Mouse (Mus musculus): ENCODE measurements at regions not wholly inside any gene's neighbourhood (a gene's known extent, or its start where the extent isn't known, plus 50 kb on each side); places are given as distances from the start of the nearest gene placed in this dataset.

DNA sequence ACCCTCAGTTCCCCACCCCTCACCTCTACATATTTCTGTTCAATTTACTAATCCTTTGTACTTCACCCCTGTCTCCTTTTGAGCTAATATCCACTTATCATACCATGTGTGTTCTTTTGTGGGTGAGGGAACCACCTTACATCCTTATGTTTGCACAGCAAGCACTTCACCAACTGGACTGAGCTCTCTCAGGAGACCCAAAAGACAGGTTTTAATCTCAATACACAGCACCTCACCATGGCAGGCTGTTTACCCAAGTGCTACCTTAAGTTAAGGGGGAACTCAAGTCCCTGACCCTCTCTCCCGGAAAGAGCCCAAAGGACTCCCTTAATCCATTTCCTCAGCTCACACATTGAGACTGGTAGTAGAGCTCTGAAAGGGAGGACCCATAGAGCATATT lies 62.3 kb upstream of the Agr3 start:
- DNase-seq (ENCODE audit: low read depth, low spot score), result no peak

DNA sequence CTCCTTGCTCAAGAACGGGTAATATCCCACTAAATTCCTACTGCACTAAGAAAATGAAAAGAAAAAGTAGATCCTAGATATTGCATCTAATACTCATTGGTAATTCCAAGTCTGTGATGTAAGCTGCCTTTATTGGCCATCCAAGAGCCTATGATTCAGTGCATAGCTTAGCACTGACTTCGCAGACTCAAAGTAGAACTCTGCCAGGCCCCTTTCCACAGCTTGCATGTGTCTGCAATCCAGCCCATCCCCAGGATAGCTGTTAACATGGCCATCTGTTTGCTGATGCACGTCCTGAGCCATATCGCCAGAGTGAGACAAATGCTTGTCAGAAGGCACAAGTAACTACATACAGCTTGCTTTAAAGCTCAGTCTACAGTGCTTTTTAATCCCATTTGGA lies 72.3 kb upstream of the Agr3 start:
- no peak for DNase-seq (ENCODE audit: low read depth, low spot score)

DNA sequence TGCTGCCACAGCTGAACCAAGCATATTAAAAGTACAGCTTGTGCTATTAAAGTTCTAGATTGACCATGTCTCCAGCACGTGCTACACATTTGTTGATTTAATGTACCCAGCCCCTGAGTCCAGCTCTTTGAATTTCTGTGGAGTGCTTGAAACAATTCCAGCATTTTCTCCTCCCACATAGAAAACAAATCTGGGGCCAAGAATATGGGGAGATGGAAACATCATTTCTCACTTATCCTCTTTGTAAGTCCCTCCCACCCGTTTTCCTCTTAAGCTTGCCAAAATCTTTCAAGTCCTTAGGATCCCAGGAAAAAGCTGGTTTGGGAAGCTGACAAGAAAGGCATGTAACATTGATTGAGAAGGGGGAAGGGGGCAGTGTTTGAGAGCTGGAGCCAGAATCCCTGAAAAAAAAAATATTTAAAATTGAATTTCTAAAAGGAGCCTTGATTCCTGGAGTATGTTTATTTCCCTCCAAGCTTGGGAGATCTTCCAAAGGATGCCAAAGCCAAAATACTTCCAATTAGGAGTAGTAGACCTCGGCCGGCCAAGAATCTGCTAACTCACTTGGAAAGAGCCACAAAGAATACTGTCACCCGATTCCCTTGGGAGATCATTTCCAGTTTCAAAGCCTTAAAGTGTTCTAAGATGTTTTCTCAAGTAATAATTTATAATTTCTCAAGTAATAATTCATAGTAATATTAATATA lies 78.4 kb upstream of the Agr3 start:
- no peak for DNase-seq (ENCODE audit: low read depth, low spot score)

DNA sequence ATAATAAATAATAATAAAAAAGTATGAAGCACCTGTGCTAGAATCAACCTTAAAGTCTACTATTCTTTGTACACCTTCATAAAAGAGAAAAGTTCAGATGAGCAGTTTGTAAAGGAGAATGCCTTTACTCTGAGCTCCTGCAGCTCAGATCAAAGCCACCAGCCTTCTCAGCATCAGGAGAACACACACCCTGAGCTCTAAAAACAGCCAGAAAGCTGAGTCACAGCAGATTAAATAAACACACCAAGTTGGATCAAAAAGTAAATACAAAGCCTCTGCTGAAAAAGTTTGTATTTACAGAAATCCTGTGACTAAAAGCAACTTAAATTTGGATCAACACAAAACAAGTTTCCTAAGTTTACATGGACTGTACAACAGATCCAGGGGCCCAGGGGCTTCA lies 88.5 kb upstream of the Agr3 start:
- DNase-seq (ENCODE audit: low read depth, low spot score), result no peak

DNA sequence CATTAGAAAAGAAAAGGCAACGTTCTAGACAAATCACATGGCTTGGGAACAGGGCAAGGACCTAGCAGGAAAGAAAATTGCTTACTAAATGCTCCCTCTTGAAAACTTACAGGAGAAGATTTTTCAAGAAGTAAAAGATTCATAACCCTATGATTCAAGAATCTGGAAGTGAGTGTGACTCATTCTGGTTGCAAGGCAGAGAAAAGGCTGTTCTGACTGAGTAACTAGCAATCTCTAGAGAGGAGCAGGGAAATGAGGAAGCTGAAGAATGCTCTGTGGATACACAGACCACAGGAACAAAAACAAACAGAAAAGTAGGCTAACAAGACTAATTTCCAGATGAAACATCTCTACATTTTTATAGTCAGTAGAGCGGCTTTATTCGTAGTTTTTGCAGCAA lies 92.1 kb upstream of the Agr3 start:
- DNase-seq (ENCODE audit: low read depth, low spot score), result no peak

DNA sequence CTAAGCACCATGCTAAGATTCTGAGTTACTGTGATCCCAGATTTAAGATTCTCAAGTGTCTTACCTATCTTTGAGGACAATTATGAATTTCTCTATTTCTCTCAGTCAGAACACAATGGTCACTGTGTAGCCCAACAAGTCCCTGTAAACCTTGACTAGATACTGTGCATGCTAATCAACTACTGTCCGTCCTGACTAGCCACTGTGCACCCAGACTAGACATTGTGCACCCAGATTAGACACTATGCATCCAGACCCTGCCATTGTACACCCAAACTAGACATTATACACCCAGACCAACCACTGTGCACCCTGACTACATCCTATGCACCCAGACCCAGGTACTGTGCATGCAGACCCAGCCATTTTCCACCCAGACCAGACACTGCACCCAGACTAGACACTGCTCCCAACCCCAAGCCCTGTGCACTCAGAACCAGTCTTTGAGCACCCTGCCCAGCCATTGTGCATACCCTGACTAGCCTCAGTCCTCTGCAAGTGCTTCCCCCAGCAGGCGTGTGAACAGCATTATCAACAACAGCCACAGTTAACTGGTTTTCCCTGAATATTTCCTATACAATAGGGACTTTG lies 93.4 kb upstream of the Agr3 start:
- DNase-seq (ENCODE audit: low read depth, low spot score), result no peak

DNA sequence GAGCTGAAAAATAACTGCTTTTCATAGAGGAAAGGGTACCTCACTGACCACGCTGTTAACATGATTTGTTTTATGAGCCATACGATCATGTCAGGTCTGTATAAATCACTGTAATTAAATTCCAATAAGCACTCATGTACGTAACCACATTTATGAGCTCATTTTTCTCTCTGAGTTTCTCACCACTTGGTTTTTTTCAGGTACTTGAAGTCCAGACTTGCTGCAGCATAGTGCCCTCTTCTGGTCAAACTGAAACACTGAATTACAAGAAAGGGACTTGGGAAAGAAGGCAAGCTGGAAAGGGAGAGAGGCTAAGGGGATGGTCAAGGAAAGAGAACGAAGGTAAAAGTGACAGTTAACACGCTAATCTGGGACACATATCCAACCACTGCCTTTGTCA lies 94.2 kb upstream of the Agr3 start:
- DNase-seq (ENCODE audit: low read depth, low spot score), result peak; percentile 58

DNA sequence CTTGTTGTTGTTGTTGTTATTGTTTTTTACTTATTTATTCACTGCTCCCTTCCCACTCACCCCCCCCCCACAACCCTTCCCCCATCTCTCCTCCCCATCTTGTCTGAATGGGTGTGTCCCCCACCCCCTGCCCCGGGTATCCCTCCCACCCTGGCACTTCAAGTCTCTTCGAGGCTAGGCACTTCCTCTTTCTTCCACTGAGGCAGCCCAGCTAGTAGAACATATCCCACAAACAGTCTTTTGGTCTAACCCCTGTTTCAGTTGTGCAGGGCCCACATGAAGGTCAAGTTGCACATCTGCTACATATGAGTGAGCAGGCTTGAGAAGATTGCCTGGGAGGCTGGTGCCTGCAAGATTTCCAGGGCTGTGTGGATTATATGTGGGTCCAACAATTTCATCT lies 97.6 kb upstream of the Agr3 start:
- DNase-seq (ENCODE audit: low read depth, low spot score), result no peak

DNA sequence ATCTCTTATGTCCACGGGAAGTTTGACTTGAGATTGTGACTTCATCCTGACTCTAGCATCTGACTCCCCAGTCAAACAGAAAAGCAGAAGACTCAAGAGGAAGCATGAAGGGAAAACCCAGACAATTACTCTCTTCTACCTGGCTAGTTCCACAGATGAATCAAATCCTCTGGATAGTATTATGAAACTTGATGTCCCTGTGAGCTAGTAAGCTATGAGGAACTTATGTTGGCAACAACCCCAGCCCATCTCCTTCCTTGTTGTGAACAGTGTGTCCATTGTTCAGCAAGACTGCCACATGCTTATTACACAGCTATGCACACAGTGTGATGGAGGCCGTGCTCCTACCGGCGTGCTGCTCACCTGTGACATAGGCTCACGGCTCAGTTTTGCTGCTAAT lies 98.4 kb upstream of the Agr3 start:
- DNase-seq (ENCODE audit: low read depth, low spot score), result no peak

DNA sequence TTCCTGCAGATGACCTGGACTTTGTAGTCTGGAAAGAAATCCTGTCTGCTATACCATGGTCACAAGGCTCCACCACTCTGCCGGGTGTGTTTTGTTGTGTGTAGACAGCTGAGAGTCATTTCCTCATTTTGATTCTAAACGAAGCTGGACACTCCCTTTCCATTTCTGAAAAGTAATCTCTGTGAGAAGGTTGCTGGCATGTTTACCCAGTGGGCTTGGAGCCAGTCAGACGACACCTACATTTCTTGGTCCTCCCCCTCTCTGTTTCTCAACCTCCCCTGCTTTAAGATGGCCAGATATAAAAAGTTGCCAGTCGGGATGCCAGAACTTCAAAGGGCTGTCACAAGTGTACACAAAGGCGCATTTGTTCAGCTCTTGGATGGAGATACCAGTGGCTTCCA lies 100.8 kb upstream of the Agr3 start:
- DNase-seq (ENCODE audit: low read depth, low spot score), result no peak

DNA sequence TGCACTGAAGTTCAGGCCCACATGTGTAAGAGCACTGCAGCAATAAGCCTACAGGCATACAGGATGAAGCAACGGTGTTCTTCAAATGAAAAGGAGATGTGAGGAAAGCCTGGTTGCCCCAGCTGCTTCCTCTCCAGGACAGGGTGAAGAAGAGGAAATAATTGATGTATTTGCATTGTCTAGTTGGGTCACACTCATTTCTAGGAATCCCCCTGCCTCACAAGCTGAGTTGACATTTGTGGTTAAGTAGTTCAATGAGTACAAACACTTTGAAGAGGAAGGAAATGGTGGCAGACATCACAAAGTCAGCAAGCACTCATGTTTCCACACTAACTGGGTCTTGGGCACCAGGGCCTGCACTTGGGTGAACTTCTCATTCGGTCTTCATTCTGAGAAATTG lies 126.2 kb upstream of the Agr3 start:
- DNase-seq (ENCODE audit: low read depth, low spot score), result no peak

DNA sequence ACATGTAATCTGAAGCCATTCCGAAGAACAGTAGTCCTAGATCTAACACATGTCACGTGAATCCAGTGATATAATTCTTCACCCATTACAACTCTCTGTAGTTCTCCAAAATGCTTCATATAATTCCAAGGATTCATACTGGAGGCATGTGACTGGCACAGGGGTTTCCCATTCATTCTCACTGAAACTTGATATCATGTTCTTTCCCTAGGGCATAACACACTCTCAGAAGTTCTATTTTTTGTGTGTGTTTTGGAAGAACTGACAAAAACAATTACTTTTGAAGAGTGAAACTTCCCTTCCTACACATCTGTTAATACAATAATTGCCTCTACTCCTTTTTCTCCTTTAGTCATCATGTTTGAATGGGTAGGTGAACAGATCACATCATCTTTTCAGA lies 150.0 kb upstream of the Agr3 start:
- no peak for DNase-seq (ENCODE audit: low read depth, low spot score)

DNA sequence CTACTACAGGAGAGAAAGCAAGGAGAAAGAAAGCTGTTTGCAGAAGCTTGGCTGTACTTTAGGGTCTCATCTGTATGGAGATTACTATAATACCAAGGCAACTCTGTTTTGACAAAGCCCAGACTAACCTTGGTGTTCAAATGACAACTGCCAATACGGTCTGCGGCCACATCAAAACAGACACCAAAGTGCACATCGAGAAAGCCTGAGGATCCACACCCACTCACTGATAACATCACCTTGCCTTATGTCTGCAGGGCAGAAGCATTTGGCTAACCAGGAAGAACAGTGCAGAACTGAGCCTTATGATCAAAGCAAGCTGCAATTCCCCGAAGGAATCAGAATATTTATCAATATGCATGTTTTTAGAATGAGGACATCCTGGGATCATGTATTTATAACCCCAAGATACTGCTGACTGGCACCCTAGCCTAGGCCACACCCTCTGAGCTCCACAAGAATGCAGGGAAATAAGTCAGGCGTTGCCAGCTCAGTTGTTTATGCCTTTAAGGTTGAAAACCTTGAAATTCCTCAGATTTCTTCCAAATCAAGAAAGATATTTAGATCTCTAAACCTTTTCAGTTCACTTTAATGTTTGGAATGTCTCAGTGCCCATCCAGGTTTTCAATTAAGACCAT lies 154.9 kb upstream of the Agr3 start:
- DNase-seq (ENCODE audit: low read depth, low spot score), result no peak

DNA sequence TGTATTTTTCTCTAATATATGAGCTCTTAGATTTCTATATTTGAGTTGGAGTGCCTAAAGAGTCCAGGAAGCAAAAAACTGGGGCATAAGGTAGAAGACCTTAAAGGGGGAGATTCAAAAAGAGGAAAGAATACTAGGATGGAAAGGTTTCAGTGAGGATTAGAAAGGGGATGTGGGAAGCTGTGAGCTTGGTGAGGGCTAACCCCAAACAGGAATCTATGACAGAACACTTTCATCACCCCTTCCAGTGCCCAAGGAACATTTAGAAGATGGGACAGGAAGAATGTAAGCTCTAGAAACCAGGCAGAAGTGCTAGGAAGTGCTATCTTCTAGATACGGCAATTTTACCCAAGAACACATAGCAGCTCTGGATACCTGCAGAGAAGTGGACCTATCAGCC lies 166.5 kb upstream of the Agr3 start:
- no peak for DNase-seq (ENCODE audit: low read depth, low spot score)

DNA sequence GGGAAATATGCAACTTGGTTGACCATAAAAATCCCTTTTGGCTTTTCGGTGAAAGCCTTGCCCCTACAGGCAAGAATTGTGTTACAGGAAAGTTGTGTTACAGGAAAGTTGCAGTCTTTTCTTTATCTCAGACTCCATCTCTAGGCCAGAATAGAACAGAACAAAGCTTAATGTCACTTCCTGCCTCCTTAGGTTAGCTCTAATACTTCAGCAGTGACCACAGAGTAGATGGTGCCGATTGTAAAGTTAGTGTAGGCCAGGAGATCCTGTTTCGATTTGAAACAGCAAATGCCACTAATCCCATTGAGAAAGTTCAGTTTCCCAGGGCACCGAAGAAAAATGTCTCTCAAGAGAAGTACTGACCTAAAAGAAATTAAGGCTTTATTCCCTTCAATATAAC lies 170.3 kb upstream of the Agr3 start:
- no peak for DNase-seq (ENCODE audit: low read depth, low spot score)

DNA sequence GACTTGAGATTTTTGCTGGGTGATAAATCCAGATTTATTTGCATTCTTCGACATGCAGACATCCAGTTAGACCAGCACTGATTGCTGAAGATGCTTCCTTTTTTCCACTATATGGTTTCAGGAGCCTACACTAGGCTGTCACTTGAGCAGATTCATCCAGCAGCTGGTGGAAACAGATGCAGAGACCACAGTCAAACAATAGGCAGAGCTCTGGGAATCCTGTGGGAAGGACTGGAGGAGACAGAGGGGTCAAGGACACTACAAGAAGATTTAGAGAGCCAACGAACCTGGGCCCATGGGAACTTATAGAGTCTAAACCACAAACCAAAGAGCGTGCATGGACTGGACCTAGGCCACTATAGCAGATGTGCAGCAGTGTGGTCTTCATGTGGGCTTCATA lies 177.4 kb upstream of the Agr3 start:
- DNase-seq (ENCODE audit: low read depth, low spot score), result no peak

DNA sequence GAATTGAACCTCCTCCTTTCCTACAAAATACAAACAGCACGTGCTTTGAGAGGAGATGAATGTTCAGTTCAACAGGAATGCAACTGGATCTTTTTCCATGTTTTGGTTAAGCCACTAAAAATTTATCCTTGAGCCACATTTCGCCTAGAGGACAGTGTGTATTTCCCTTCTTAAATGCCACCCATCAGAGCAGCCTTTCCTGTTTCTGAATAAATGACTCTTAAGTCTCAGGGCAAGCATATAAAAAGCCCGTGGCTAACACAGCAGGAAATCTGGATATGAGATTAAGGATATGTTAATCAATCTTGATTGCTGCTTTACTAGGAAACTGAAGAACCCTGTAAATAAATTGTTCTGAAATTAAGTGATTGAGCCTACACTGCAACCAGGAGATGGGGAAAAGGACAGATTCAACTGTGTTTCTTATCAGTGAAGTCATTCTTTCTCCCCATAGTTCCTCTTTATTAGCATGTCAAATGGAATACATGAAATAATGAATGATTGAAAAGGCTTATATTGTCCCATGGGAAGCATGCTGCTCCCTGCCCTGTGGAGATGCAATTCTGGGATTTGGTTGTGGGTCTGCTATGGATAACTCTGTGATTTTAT lies 178.6 kb upstream of the Agr3 start:
- DNase-seq (ENCODE audit: low read depth, low spot score), result no peak

DNA sequence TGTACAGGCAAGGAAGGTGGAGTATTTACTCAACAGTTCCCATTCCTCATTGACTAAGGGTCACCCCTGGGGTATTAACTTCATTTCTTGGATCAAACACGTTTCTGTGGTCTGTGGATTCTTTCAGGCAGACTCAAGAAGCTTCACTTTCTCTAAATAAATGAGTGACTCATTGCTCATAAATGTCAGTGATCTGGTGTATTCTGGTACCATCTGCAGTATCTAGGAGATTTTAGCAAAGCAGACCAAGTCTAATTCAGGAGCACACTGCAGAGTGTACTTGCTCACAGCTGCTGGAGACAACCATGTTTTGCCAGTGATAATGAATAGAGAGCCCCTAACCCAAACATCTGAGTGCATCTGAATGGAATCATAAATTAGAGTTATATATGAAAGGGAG lies 182.7 kb upstream of the Agr3 start:
- DNase-seq (ENCODE audit: low read depth, low spot score), result no peak

DNA sequence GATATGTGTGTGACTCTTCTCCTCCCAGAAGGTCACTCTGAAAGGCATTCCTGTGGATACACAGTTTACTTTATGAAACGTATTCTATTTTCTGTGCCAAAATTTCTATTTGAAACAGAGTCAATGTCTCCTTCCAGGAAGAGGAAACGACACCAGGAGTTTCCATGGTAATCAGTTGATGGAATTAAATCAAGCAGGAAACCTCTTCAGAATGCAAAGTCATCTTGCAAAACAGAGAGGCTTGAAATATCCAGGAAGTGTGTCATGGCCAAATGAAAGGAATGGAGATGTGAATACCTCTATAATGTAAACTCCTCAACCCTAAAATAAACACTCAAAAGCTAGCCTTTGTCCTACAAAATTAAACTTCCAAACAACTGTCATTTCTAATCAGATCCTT lies 189.0 kb upstream of the Agr3 start:
- DNase-seq (ENCODE audit: low read depth, low spot score), result no peak

DNA sequence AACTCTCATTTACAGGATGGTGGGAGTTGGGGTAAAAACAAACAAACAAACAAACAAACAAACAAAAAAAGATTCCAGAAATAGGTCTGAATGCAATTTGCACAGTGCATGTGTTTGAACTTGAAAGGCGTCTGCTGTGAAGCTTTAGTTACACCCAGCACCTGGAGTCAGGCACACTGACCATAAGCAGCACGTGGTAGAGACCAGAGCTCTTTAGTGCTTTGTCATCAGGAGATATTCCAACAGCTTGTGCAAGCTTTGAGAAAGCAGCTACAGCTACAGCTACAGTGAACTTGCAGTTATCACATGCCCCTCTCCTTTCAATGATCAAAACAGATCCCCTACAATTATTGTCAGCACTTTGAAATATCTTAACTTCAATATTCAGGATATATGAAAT lies 190.4 kb upstream of the Agr3 start:
- DNase-seq (ENCODE audit: low read depth, low spot score), result no peak

DNA sequence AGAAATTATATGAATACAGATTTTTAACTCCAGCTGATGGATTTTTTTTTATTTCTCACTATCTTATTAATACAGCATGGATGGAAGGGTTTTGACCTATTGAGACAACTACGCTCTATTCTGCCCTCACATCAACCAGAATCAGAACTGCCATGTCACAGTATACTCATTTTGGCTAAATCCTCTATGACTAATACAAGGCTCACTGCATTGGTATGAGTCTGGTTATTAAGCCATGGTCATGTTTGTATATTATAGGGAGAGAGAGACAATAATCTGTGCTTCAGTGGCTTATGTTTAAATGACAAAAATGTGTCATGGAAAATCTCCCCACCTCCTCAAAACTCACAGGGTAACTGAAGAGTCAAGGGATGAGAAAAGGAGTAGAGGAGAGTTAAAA lies 191.0 kb upstream of the Agr3 start:
- DNase-seq (ENCODE audit: low read depth, low spot score), result no peak

DNA sequence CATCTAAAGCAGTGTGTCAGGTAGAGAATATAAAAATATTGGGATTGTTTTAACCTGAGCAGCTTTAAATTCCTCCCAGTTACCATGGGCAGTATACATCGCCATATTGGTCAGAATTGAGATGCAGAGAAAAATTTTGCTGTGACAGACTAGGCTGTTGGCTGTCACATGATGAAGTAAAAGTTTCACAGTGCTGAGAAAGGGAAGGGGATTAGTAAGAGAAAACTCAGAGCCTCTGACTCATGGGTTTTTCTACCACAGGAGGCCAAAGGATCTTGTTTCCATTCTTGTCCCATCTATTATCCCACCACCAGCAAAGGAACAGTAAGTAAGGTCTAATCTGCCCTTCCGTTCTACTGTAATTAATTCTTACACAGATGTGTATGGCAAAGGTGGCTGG lies 191.8 kb upstream of the Agr3 start:
- no peak for DNase-seq (ENCODE audit: low read depth, low spot score)

DNA sequence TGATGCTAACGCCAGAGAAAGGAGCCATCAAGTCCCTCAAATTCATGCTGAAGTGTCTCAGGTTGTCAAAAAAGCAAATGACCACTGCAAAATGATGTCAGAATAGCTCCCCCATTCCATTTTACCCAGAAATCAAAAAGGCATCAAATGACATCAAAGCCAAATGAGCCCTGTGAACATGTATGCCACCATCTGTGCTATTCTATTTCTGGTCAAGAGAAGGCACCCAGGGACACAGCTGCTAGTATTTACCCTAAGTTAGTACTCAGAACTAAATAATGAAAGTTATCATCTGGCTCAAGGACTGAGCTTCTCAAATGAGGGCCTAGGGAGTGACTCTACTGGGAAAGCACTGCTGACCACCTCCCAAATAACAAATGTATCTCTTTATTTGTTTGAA lies 191.1 kb upstream of the Ahr start:
- no peak for DNase-seq (ENCODE audit: low read depth, low spot score)

All from R1 (cell line).